Mouse (Mus musculus) heart, postnatal 25 days (tissue): ENCODE measurements at regions not wholly inside any gene's neighbourhood (a gene's known extent, or its start where the extent isn't known, plus 50 kb on each side); places are given as distances from the start of the nearest gene placed in this dataset.

Experiments used
- DNase-seq: peaks from one replicate; pipeline ENCODE4 v3.0.0; 2022; ENCODE audit warnings: low spot score
- intact Hi-C: fragments of 180-260 bp; cut with DNase I; formaldehyde crosslinking; loops from one replicate; pipeline ENCODE4 v1.15.1; 2025

DNA sequence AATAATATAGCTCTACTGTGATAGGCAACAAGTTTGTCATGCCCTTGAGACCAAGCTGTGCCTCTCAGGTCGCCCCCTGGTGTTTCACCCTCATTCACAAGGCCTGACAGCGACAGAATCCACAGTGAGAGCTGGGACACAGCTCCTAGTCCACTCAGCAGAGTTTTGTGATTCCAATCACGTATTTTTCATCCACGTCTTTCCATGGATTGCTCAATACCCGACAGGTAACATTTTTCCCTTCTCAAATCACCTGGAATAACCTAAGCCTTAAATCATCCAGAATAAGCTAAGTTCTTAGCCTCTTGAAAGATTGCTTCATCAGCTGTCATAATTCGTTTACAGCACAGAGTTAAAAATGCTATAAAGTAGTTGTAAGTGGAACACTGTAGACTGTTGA lies 211.3 kb downstream of the Ccdc91 start:
- intact Hi-C loops = no loop called here

DNA sequence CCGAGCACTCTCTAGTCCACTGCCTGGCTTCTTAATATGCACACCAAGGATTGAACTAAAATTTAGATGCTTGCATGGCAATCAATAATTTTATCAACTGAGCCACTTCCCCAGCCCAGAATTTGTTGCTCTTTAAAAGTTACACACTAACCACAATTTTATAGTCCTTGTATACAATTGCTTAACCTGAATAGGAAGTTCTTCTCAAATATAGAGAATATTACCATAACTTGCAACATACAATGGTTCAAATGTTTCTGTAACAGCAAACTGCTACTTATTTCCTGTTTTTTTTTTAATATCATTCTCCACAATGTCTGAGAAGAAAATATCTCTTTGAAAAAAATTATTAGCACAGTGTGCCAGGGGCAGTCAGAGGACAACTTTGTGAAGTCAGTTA lies 222.6 kb downstream of the Ccdc91 start:
- intact Hi-C loops = no loop called here
- DNase-seq = no peak

More for the DNA sequence above, 211.3 kb downstream of the Ccdc91 start:
- no peak for DNase-seq

DNA sequence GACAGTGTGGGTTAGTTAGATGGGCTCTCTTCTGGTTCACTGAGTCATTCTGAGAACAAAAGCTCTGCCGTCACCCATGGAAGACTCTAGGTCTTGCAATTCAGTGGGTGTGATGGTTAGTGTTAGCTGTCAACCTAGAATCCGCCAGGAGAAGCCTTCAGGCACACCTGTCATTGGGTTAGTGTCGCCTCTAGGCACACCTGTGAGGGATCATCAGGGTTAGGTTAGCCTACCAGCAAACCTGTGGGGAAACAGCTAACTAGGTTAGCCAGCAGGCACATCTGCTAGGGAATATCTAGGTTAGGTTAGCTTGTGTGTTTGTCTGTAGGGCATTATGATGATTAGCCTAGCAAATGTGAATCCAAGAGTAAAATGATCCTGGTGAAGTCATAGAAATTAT lies 223.8 kb downstream of the Ccdc91 start:
- intact Hi-C loops = no loop called here
- no peak for DNase-seq

DNA sequence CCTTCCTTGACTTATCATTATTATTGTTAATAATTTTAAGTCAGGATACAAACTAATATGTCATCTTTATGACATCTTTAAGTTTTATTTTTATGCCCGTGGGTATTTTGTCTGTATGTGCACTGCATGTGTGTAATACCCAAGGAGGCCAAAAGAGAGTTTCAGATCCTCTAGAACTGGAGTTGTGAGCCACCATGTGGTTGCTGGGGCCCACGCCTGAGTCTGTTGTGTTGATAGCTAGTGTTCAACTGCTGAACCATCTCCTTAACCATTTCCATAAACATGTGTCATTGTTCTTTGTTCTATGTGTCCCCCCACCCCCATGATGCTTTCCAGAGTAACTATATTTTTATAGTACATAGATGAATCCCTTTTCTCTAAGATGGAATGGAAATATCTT lies 225.0 kb downstream of the Ccdc91 start:
- DNase-seq = no peak
- intact Hi-C loops = no loop called here

DNA sequence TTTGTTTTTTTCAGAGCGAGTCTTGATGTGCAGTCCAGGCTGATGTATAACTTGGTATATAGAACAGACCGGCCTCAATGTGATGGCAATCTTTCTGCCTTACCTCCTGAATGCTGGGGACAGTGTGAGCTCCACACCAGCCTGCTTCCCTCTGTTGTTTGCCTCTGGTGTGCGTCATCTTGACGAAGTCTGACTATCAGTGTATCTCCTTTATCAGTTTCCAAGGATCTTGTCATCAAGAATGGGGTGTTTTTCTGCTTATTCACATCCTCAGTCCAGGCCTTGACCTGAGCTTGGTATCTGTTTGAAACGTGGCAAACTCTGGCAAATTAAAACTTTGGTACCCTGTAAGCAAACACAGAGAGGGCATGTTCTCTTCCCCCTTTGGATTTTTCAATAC lies 226.3 kb downstream of the Ccdc91 start:
- DNase-seq = no peak
- intact Hi-C loops = no loop called here

DNA sequence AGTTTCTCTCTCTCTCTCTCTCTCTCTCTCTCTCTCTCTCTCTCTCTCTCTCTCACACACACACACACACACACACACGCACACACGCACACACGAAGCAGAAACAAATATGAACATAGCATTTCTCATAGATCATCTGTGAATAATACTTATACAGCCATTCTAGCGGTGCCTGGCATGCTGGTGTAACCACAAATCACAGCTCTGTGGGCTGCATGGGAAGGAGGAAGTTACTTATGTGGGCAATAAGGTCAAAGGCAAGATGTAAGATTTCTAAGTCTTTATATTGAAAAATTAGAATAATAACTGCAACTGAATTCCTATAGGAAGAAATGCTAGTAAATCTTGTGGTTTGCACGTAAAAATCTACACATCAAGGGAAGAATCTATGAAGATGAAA lies 228.7 kb downstream of the Ccdc91 start:
- intact Hi-C loops = no loop called here
- no peak for DNase-seq

DNA sequence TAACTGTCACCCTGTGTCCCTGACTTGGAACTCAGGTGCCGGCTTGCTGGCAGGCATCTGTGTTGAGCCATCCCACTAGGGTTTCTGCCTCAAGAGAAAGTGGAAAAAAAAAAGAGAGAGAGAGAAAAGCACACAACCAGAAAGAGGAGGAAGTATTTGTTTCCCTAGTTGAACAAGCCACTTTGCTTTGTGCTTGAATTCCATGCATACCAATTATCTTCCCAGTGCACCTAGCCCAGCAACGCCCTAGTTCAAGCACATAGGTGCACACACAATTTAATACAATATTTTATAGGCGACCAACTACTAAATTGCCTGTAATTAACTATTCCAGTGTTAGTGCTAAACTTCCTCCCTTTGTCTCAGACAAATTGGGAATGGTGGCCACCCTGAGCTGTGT lies 230.3 kb downstream of the Ccdc91 start:
- no peak for DNase-seq
- intact Hi-C loops = no loop called here

DNA sequence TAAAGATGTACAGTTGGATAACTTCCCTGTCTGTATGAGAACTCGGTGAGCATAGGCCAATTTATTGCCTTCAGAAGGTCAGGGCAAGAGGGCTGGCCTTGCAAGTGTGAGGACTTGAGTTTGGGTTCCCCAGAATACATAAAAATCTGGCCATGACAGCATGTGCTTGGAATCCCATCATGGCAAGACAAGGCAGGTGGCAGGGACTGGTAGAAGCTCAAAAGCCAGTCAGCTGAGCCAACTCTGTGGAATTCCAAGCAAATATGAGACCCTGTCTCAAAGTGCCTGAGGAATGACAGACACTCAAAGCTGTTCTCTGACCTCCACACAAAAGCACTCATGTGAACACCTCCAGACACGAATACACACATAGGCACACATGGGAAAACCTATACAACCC lies 231.1 kb downstream of the Ccdc91 start:
- intact Hi-C loops = no loop called here
- no peak for DNase-seq

DNA sequence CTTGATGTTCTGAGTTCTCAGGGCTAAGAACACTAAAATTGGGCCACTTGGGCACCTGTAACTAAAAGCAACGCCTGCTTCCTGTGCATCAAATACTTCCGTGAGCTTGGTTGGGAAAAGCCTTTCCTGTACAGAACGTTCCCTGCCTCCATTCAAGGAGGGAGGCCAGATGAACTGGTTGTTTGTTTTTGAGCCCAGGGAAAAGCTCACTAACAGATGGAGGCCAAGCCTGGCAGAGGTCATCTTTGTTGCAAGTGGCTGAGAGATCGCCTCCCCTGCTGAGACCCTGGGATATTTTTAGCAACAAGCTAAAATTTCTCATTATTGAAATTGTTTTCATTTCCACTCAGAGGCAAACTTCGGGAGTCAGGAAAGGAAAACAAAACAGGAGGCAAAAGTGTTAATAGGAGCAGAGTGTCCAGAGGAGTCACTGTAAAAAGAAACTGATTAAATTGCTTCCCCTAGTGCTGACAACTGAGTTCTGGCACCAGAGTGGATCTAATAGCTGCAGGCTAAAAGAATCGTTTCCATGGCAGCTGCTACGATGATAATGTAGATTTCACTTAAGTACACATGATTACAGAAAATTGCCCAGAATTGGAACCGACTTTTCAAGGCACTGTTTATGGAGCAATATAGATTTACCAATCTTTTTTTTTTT lies 242.6 kb downstream of the Ccdc91 start:
- intact Hi-C loops = no loop called here
- peak; percentile 46 for DNase-seq

DNA sequence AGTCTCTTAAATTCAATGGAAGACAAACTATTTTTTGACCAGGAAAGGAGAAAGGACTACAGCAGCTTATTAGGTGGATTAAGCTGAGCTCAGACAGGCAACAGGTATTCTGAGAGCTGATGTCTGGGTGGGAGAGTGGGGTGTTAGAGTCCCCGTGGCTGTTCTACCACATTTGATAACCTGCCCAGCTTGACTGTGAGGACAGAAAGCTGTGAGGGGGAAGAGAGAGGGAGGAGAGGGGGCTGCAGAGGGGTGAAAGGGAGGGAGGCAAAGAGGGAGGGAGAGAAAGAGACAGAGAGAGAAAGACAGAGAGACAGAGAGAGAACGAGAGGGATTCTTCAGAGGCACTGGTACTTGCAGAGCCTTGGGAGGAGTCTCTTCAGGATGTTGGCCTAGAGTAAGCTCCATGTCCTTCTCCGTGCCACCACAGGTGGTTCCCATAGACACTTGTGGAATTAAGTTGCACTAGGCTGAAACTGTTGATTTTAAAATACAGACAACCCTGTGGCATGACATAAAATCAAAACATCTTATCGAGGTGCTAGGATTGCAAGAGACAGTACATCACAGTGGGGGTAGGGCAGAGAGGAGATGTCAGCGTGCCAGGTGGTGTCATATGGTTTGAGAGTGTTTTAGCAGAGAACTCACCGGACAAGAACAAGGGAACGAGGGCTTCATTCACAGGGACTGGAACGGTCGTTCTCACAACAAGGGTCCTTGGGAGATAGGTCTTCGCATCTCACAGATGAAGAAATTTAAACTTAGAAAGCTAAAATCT lies 243.3 kb downstream of the Ccdc91 start:
- DNase-seq = no peak
- intact Hi-C loops = no loop called here

DNA sequence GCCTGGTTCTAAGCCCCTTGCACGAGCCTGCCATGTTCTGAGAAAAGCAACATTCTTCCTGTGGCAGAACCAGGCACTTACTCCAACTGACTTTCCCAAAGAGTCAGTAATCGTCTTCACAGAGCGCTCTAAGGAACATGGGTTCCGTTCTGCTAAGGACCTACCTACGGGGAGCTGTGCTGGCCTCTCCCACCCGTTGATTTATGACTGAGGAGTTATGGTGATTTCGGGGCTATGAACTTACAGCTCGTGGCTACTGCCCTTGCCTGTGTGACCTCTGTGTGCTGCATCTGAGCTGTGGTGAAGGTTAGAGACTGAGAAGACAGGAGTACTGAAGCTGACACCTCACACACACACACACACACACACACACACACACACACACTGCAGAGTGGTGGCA lies 243.9 kb downstream of the Ccdc91 start:
- DNase-seq = no peak
- intact Hi-C loops = no loop called here

DNA sequence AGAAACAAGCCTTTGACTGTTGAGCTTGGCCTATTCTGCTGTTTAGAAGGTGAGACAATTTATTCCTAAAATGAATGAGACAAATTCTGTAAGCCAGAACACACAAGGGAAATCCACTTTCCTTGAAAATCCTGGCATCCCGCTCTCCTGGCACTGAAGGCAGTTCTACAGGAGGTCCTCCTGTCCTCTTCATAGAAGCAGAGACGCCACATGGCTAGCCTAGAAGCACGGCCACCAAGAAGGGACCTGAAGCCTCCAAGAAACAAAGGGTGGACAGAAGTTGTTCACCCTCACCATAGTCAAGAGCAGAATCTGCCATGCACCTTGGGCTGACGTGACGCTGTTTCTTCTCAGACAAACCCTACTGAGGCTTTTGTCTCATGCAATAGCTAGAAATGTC lies 247.7 kb downstream of the Ccdc91 start:
- no peak for DNase-seq
- intact Hi-C loops = no loop called here

DNA sequence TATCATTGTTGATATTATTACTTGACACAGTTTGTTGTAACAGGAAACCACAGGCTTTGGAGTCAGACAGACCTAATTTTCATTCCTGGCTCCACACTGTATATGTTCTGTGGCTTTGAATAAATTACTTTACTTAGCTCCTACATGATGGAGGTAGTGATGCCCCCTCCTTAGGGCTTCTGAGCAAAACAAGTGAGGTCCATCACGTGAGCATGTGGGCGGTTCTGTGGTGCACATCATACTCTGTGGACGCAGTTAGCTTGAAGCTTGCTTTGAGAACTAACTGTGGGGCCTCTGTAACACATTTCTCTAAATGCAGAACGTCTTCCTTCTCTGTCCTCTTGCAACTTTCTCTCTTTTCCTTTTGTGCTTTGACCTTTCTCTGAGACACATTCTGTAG lies 251.4 kb downstream of the Ccdc91 start:
- no peak for DNase-seq
- intact Hi-C loops = no loop called here

DNA sequence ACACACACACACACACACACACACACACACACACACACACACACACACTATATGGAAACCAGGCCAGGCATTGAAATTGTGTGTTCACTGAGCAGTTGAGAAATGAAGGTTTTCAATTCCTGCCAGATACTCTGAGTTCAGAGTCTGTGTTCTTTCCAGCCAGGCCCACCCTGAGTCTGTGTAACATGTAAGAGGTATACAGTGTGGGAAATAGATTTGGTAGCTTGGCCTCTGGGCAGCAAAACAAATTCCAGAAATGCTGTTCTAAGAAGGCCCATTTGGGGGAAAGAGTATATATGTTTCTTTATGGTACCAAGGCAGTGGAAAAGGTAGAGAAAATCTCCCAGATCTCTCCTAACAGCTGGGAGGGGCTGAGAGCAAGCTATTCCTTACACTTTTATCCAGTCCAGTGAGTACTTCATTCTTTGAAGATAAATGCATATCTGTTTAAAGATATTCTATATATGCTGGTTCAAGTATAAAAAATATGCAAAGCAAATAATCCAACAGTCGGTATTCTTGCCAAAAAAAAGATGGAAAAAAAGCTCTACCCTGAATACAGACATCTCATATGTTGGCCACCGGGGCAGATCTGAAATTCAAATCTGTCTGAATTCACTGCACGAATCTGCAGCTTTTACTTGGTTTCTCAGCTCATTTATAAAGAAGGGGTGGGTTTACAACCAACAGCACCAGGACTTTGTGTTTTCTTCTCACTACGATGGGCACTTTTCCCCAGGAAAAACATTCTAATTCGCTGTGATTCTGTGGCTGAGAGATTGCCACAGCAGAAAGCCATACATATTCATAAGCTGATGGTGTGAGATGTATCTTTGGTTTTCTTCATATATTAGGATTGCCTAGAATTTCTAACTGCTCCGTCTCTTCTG lies 252.3 kb downstream of the Ccdc91 start:
- DNase-seq = no peak
- intact Hi-C loops = no loop called here

DNA sequence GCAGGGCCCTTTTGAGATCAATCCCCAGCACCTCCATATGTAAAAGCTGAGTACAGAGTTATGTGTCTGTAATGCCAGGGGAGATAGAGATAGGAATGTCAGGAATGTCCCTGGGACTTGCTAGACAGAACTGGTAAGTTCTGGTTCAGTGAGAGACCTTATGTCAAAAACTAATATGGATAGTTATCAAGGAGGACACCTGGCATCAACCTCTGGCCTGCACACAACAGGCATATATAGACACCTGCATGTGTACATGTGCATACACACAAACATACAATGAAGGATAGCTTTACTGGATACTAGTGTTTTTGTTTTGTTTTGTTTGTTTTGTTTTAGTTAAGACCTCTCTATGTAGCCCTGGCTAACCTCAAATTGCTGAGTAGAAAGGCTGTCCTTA lies 254.1 kb downstream of the Ccdc91 start:
- no peak for DNase-seq
- intact Hi-C loops = no loop called here

DNA sequence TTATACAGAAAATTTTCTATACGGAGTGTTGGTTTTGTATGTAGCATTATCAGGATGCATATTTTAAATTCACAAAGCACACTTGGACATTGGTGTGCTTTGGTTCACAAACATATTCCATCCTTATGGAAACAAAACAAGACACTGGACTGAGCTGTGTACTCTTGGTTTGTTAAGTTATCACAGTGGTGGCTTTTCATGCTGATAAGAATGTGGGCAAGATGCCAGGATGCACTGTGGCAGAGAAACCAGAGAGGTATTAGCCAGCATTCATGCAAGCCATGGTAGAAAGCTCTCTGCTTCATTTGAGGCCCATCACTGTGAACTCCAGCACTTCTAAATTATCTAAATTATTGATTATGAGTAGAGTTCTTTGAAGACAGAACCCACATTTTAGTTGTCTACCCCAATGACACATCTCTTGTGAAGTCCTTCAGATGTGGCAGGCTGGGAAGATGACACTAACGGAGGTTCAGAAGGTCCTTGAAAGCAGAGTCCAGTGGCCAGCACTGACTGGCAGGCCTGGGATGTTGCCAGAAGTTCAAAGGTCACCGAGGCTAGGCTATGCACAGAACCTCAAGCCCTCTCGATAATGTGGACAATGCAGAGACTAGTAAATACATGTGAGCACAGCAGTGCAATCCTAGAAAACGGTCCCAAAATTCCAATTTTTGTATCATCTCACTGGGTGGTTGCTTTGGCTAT lies 263.1 kb downstream of the Ccdc91 start:
- no peak for DNase-seq
- intact Hi-C loops = no loop called here

DNA sequence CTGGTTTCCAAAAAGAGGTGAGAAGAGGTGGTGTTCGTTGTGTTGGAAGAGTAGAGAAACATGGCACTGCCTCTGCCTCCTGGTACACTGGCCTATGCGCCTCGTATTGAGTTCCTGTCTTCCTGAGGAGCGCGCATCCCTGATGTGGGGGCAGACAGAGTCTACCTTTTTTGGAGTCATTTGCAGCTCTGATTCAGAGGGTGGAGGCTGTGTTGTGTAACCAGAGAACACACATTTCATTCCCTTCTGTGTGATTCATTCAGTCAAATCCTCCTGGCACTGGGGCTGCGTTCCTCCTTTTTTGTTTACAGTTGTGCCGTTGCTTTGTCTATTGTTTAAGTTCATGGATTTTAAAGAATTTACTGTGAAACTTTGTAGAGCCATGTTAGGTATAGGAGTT lies 265.8 kb downstream of the Ccdc91 start:
- no peak for DNase-seq
- intact Hi-C loops = no loop called here

DNA sequence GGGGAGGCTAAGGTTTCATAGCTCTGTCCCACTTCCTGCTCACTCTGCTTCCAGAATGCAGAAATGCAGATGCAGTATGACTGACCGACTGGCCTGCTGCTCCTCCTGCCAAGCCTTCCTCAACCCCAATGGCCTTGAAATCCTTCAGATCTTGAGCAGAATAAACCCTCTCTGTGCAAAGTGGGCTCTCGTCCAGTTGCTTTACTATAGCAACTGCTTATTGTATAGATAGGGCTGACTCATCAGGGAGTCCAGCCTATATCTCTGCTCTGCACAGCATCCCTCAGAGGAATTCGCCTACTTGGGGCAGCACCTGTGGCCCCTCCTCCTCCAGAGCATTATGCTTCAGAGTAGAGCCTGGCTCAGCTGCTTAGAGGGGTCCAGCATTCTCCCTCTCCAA lies 268.5 kb downstream of the Ccdc91 start:
- DNase-seq = no peak
- intact Hi-C loops = no loop called here

DNA sequence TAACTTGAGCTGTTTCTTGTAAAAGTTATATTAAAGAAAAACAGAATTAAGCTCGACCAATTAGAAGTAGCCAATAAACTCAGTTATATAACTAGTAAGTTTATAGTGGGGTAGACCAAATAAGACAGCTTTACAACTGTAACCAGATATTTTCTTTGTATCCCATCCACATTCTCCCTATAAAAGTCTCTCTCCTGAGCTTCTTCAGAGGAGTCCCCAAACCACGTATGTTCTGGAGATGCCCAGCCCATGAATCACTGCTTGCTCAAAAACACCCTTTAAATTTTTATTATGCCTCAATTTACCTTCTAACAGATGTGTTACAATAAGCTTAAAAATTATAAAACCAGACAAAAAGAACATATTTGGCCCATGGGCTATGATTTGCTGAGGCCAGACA lies 270.1 kb downstream of the Ccdc91 start:
- intact Hi-C loops = no loop called here
- no peak for DNase-seq

DNA sequence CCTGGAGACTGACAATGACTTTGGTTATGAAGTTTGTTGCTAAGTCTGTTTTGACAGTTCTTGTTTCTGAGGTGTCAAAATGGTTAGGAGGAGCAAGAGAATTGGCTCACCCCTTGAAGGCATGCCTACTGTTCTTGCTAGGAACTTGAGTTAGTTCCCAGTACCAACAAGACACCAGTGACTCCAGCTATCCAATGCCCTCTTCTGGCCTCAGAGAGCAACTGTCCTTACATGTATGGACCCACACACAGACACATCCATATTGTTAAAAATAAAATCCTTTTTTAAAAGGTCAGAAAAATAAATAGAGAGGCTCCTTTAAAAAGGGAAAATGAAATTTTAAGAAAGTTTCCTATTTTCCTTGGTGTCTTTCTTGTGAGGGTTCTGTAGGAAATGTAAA lies 272.3 kb downstream of the Ccdc91 start:
- intact Hi-C loops = no loop called here
- no peak for DNase-seq
